Mouse (Mus musculus): Measurements from ENCODE around the gene Sult2b1. TPM values are rescaled to one million over a fixed set of nuclear protein-coding genes. Genes with fewer than 3 reads are reported as not detected.

Sult2b1 gene
- total RNA-seq, 1 experiment from 2014 or later, result 0.52 TPM

GRCm38 (mm10) chr7:45710477-45711191 is 73.8 kb downstream of the Sult2b1 start:
- DNase-seq, result no peak

GRCm38 (mm10) chr7:45709677-45710355 is 74.7 kb downstream of the Sult2b1 start:
- no peak for DNase-seq

GRCm38 (mm10) chr7:45709036-45709435 is 75.4 kb downstream of the Sult2b1 start:
- peak; percentile 41 for DNase-seq

DNA sequence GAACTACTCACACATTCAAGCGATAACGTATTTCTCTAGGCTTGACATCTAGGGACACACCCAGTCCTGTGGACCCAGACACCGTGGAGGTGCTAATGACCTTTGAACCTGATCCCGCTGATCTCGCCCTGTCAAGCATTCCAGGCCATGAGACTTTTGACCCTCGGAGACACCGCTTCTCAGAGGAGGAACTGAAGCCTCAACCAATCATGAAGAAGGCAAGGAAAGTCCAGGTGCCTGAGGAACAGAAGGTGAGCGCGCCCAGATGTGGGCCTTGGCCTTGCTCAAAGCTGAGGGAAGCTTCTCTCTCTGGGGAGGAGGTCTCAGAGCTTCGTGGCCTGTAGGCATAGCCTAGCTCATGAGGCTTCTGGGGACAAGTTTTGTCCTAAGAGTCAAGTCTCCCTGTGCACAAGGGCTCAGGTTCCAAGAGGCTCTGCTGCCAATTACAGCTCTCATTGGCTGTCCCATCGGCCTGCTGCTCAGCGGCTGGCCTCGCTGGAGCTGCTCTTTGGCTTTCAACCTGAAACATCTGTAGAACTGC is 76.2 kb downstream of the Sult2b1 start:
- DNase-seq, result peak; percentile 44

- DNase-seq, result peak; percentile 99
Observed at GRCm38 (mm10) chr7:45707375-45707967, 77.0 kb downstream of the Sult2b1 start.

GRCm38 (mm10) chr7:45706721-45707241 is 77.7 kb downstream of the Sult2b1 start:
- DNase-seq, result peak; percentile 97

GRCm38 (mm10) chr7:45705873-45706281 is 78.6 kb downstream of the Sult2b1 start:
- peak; percentile 94 for DNase-seq

- no peak for DNase-seq
Observed at GRCm38 (mm10) chr7:45705443-45705864, 79.0 kb downstream of the Sult2b1 start.

DNA sequence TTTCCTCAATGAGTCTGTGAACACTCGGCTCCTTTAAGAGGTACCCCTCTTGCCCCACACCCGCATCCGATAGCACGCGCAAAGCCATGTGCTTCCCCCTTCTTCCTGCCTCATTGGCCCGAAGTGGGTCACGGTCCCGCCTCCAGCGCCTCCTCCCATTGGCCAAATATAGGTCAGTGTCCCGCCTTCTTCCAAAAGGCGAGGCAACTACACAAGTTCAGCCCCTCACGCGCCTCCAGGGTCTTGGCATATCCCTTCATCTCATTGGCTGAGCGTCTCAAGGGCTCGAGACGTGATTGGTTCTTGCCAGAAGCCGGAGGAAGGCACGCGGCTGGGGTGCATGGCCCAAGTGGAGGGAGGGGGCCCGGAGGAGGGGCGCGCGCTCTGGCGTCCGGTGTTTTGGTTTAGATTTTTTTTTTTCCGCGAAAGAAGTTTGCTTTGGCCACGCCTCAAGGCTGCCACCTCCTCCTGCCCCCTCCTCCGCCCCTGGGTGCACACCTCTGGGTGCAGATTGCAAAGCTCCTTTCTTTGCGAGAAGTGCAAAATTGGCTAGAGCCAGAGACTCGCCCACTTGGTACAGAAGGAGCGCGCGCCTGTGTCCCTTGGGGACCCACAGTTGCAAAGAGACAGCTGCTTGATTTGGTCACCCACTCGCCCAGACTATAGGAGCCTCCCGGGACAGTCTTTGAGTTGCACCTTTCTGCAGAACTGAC is 79.6 kb downstream of the Sult2b1 start, which contains the start of gene Dbp:
Dbp (plus strand) TSS at position 359 of the 713 bp plus-strand sequence.
- DNase-seq, result peak; percentile 99

GRCm38 (mm10) chr7:45704046-45704559 is 80.4 kb downstream of the Sult2b1 start:
- peak; percentile 79 for DNase-seq

- DNase-seq, result no peak
Observed at GRCm38 (mm10) chr7:45703521-45704033, 80.9 kb downstream of the Sult2b1 start.

DNA sequence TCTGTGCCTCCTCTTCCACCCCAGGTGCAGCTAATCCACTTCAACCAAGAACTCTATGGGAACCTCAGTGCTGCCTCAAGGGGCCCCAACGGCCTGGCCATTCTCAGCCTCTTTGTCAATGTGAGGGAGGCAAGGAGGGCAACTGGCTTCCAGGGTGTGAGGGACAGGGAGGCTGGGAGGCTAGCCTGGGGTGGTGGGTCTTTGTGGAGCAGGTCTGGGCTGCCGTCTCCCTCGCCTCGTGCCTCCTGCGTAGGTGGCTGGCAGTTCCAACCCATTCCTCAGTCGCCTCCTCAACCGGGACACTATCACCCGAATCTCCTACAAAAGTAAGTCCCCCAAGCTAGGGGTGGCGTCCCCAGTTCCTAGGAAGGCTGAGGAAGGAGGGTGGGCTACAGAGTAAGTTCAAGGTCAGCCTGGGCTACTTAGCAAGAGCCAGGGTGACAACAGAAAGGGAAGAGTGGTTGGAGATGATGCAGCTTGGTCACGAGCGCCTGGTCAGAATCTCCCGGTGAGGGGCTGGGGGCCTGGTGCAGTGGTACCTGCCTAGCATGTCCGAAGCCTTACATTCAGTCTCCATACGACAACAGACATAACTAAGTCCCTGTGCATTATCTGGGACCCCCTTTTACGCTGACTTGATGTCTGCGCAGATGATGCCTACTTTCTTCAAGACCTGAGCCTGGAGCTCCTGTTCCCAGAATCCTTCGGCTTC is 81.5 kb downstream of the Sult2b1 start:
- no peak for DNase-seq

DNA sequence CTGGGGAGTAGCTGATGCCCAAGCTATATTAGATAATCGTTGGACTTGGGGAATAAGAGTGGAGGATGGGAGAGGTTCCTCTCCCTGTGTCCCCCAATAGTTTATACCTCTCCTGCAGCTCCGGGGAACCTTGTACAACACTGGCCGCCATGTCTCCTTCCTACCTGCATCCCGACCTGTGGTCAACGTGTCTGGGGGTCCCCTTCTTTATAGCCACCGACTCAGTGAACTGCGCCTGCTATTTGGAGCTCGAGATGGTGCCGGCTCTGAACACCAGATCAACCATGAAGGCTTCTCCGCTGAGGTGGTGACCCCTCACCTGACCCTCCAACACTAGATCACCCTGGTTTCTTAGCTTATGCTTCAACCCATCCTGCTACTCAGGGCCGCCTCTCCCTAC is 82.2 kb downstream of the Sult2b1 start:
- DNase-seq, result no peak

- no peak for DNase-seq
Observed at GRCm38 (mm10) chr7:45701607-45702006, 82.9 kb downstream of the Sult2b1 start.

DNA sequence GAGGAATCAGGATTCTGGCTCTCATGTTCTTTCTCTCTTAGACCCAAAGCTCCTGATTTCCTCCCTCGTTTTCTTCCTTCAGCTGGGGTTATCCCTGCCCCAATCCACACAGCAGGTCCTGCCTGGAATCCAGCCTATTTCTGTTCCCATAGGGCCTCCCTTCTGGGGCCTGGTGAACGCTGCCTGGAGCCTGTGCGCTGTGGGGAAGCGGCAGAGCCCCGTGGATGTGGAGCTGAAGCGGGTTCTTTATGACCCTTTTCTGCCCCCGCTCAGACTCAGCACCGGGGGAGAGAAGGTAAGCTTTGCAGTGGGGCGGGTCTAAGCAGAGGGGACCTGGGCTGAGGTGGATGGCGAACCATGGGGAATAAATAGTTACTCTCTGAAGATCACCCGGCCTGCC is 83.4 kb downstream of the Sult2b1 start:
- DNase-seq, result no peak

GRCm38 (mm10) chr7:45700301-45701015 is 84.0 kb downstream of the Sult2b1 start:
- DNase-seq, result peak; percentile 82

GRCm38 (mm10) chr7:45699523-45700141 is 84.8 kb downstream of the Sult2b1 start, which contains the start of gene Car11:
Gene Car11, plus strand, starts transcription at chr7:45699843.
- DNase-seq, result no peak

GRCm38 (mm10) chr7:45697894-45698293 is 86.6 kb downstream of the Sult2b1 start:
- no peak for DNase-seq

DNA sequence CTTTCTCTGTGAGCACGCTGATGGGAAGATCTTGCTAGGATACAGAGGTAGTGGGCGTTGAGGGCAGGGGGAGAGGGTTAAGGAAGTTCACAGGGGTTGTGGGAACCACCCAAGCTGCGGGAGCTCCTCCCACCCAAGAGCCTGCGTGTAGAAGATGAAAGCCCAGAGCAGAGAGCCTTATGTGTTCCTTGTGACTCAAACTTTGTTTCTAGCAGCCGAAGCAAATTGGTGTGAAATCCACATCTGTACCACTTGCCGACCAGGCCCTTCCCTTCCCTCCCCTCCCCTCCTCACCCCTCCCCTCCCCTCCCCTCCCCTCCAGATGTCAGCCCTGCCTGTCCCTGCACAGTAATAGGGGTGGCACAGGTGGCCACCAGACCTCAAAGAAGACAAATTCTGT is 89.4 kb downstream of the Sult2b1 start:
- DNase-seq, result no peak
